Mouse (Mus musculus): ENCODE data around the gene Chrnb4. TPM values are rescaled to one million over a fixed set of nuclear protein-coding genes. Genes with fewer than 3 reads are reported as not detected.

Chrnb4 gene
- total and polyA plus RNA-seq, 3 experiments = 0.13 to 0.23 TPM; not detected in 1

- H3K4me1 ChIP-seq (ENCODE audit: control insufficient read depth in 1 of 2, insufficient read depth in 2 of 2) = no peaks in the 10 kb centered on the region; a peak in 1 of 4 replicates
- no peak overlapping the region for H3K4me3 ChIP-seq (replicated peaks in 1 of 3; ENCODE audit: low read depth in 2 of 3, low read length in 2 of 3, poor library complexity in 1 of 3)
- no peaks in the 10 kb centered on the region for H3K36me3 ChIP-seq (replicated peaks in 1 of 2; ENCODE audit: control insufficient read depth in 1 of 2, insufficient read depth in 1 of 2, low read length in 1 of 2)
- TF ChIP-seq MYC (IDR thresholded peaks at IDR 0.05; ENCODE audit: low read depth, low read length) (peak; percentile 72), ZNF384 (IDR thresholded peaks at IDR 0.05; ENCODE audit: low read depth, low read length) (no peak), MAX (IDR thresholded peaks at IDR 0.05; ENCODE audit: low read length) (peak; percentile 27; the same call in 1 of the 2 replicates), POLR2AphosphoS2 (IDR thresholded peaks at IDR 0.05; ENCODE audit: low read depth, low read length) (no peak), IRF4 (IDR thresholded peaks at IDR 0.05; ENCODE audit: low read depth, low read length) (peak; percentile 62), EP300 (IDR thresholded peaks at IDR 0.05; ENCODE audit: low read length) (0 out of 2 replicates have a peak, but pooled peaks have one; percentile 39), MAFK (IDR thresholded peaks at IDR 0.05; ENCODE audit: insufficient replicate concordance, low read length) (peak; percentile 48; the same call in 1 of the 2 replicates), USF2 (conservative IDR thresholded peaks at IDR 0.05; ENCODE audit: low read depth, low read length) (no peak), HCFC1 (IDR thresholded peaks at IDR 0.05; ENCODE audit: low read depth, low read length) (no peak), POLR2A (IDR thresholded peaks at IDR 0.05; ENCODE audit: low read depth, low read length) (no peak), JUN (IDR thresholded peaks at IDR 0.05; ENCODE audit: insufficient read depth, low read depth, low read length) (no peak), UBTF (IDR thresholded peaks at IDR 0.05; ENCODE audit: low read depth, low read length) (no peak), BHLHE40 (IDR thresholded peaks at IDR 0.05; ENCODE audit: low read depth, low read length) (0 out of 2 replicates have a peak, but pooled peaks have one; percentile 28), PAX5 (IDR thresholded peaks at IDR 0.05; ENCODE audit: low read length) (no peak), USF1 (IDR thresholded peaks at IDR 0.05; ENCODE audit: low read depth, low read length) (no peak), RAD21 (IDR thresholded peaks at IDR 0.05; ENCODE audit: low read depth, low read length) (no peak)
- peak overlapping the region; percentile 85 for H3K4me2 ChIP-seq (ENCODE audit: insufficient read depth, low read depth, poor library complexity, severe bottlenecking)
- no peaks in the 10 kb centered on the region for H3K9me3 ChIP-seq (replicated peaks; ENCODE audit: low read length)
- DNase-seq (ENCODE audit: extremely low read depth) = no peak
- H3K27ac ChIP-seq (ENCODE audit: insufficient read depth, low read depth) = no peak overlapping the region
- no peak overlapping the region for H3K9ac ChIP-seq (ENCODE audit: insufficient read depth, low read depth)
- dilution Hi-C loops (cut with MboI; ENCODE audit: extremely low pct_ligation_motif_present, extremely low pct_unique_long_range_greater_than_20kb, low sequenced_read_pairs) (no loop called here), in situ Hi-C loops (cut with MboI; ENCODE audit: low pct_ligation_motif_present, low pct_unique_long_range_greater_than_20kb, low sequenced_read_pairs) (no loop called here)
- H3K27me3 ChIP-seq (replicated peaks) = no peaks in the 10 kb centered on the region
- H3K79me2 ChIP-seq (replicated peaks; ENCODE audit: control insufficient read depth, extremely low read depth, insufficient read depth, poor library complexity, severe bottlenecking) = no peaks in the 10 kb centered on the region
These were observed 45.0 kb downstream of the Chrnb4 start for GRCm38 (mm10) chr9:55003609-55004008.

- no peak overlapping the region for H3K4me3 ChIP-seq (replicated peaks in 1 of 3; ENCODE audit: low read depth in 2 of 3, low read length in 2 of 3, poor library complexity in 1 of 3)
- H3K4me1 ChIP-seq (ENCODE audit: control insufficient read depth in 1 of 2, insufficient read depth in 2 of 2) = peaks cover 2 to 5% of the 10 kb centered on the region in 2 experiments; a peak in 1 of 4 replicates
- TF ChIP-seq CHD2 (IDR thresholded peaks at IDR 0.05; ENCODE audit: low read length) = no peak
- TF ChIP-seq ELF1 (IDR thresholded peaks at IDR 0.05; ENCODE audit: low read depth, low read length) = no peak
- no peak for TF ChIP-seq IRF4 (IDR thresholded peaks at IDR 0.05; ENCODE audit: low read depth, low read length)
- no peak for TF ChIP-seq NRF1 (IDR thresholded peaks at IDR 0.05; ENCODE audit: low read depth, low read length)
- TF ChIP-seq KAT2A (IDR thresholded peaks at IDR 0.05; ENCODE audit: insufficient replicate concordance, low read length) = no peak
- TF ChIP-seq CHD1 (IDR thresholded peaks at IDR 0.05; ENCODE audit: low read depth, low read length) = no peak
- TF ChIP-seq USF1 (IDR thresholded peaks at IDR 0.05; ENCODE audit: low read depth, low read length) = no peak
- no peak for TF ChIP-seq MAZ (IDR thresholded peaks at IDR 0.05; ENCODE audit: low read depth, low read length)
- TF ChIP-seq UBTF (IDR thresholded peaks at IDR 0.05; ENCODE audit: low read depth, low read length) = no peak
- no peak for TF ChIP-seq GABPA (IDR thresholded peaks at IDR 0.05; ENCODE audit: insufficient replicate concordance, low read depth, low read length)
- TF ChIP-seq E2F4 (IDR thresholded peaks at IDR 0.05; ENCODE audit: insufficient replicate concordance, low read depth, low read length) = no peak
- no peak for TF ChIP-seq USF2 (conservative IDR thresholded peaks at IDR 0.05; ENCODE audit: low read depth, low read length)
- TF ChIP-seq ZKSCAN1 (IDR thresholded peaks at IDR 0.05; ENCODE audit: borderline replicate concordance, low read depth, low read length) = no peak
- no peak for TF ChIP-seq MAFK (IDR thresholded peaks at IDR 0.05; ENCODE audit: insufficient replicate concordance, low read length)
- DNase-seq (ENCODE audit: extremely low read depth) = no peak
- no peak overlapping the region for H3K27ac ChIP-seq (ENCODE audit: insufficient read depth, low read depth)
- no peaks in the 10 kb centered on the region for H3K79me2 ChIP-seq (replicated peaks; ENCODE audit: control insufficient read depth, extremely low read depth, insufficient read depth, poor library complexity, severe bottlenecking)
- dilution Hi-C loops (cut with MboI; ENCODE audit: extremely low pct_ligation_motif_present, extremely low pct_unique_long_range_greater_than_20kb, low sequenced_read_pairs) (no loop called here), in situ Hi-C loops (cut with MboI; ENCODE audit: low pct_ligation_motif_present, low pct_unique_long_range_greater_than_20kb, low sequenced_read_pairs) (no loop called here)
- no peak overlapping the region for H3K9ac ChIP-seq (ENCODE audit: insufficient read depth, low read depth)
- H3K4me2 ChIP-seq (ENCODE audit: insufficient read depth, low read depth, poor library complexity, severe bottlenecking) = no peak overlapping the region
- H3K9me3 ChIP-seq (replicated peaks; ENCODE audit: low read length) = no peaks in the 10 kb centered on the region
- no peaks in the 10 kb centered on the region for H3K36me3 ChIP-seq (replicated peaks in 1 of 2; ENCODE audit: control insufficient read depth in 1 of 2, insufficient read depth in 1 of 2, low read length in 1 of 2)
- no peaks in the 10 kb centered on the region for H3K27me3 ChIP-seq (replicated peaks)
These were observed 52.9 kb downstream of the Chrnb4 start for GRCm38 (mm10) chr9:54995645-54996044.

All from CH12.LX (cell line).